Mouse (Mus musculus) B cell, adult 2 months (primary cell): ENCODE data around the gene Duox2.

Experiments used
- DNase-seq, 2 experiments: peaks; one replicate each; pipeline ENCODE4 v3.0.0; 2022

The Duox2 gene

DNA sequence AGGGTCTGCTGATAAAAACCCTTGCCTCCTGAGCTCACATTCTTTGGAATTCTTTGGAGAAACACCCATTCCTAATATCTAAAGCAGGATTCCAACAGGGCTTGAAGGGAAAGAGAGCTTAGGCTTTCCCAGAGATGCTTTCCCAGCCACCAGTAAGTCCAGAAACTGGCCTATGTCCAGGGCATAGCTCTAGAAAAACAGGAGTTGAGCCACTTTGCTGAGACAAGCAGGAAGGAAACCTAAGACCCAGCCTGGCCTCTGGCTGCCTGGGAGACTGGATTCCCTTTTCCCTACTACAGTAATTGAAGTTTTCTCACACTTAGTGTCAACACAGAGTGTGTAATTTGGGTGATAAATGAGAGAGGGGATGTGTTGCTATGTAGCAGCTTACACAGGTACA, 61.9 kb downstream of the Duox2 start:
- no peak for DNase-seq

GRCm38 (mm10) chr2:122235425-122235824, 62.8 kb downstream of the Duox2 start:
- DNase-seq, result no peak

DNA sequence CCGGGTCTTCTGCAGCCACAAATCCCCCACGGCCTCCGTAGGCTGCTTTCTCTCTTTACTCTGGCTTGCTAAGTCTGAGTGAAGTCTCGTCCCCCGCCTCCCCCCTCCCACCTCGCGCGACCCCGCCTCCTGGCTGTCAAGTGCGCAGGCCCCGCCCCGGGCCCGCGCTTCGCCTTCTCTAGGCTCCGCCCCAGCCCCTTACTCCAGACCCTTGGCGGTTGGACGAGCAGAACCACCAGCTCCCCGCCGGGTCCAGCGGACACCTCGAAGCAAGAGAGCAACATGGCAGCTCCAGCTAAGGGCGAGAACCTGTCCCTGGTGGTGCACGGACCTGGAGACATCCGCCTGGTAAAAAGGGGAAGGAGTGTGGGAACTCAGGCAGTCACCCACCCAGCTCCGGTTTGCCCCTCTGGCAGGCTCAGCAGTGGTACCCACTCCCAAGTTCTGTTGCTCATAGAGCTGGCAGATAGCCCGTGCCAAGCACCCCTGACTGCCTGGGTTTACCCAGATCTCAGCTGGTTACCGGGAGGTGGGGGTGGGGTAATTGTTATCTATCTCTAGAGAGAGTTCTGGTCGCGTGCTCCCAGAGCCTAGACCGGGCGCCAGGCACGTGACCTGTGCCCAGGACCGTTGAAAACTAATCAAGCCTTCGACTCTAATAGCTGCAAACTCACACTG, 63.5 kb downstream of the Duox2 start, which contains the start of gene Sord:
TSS of gene Sord (plus strand) at position 139 of the 678 bp plus-strand sequence.
- peak; percentile 64 to 69 for DNase-seq

- DNase-seq, result no peak
Measured at GRCm38 (mm10) chr2:122233759-122234557, 64.3 kb downstream of the Duox2 start.

DNA sequence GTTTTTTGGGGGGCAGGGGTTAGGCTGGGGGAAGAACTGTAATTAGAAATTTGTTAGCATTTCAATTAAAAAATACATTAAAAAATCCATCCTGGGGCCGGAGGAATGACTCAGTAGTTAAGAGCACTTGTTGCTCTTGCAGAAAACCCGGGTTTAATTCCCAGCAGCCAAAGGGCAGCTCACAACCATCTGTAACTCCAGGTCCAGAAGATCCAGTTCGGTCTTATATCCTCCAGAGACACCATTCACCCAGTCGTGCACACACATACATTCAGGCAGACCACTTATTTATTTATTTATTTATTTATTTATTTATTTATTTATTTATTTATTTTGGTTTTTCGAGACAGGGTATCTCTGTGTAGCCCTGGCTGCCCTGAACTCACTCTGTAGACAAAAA, 64.9 kb downstream of the Duox2 start:
- no peak for DNase-seq

DNA sequence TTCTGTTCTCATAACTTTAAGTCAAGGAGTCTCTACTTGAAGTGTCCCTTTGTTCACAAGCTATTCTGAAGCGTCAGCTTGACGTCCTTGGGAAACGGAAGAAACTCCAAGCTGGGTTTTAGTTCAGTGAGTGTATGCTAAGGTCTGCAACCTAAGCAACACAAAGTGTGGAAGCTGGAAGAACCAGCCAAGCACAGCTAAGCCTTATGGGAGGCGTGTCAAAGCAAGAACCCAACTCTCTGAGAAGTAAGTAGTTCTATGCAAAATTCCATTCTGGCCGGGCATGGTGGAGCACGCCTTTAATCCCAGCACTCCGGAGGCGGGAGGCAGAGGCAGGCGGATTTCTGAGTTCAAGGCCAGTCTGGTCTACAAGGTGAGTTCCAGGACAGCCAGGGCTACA, 66.6 kb downstream of the Duox2 start:
- DNase-seq, result no peak

DNA sequence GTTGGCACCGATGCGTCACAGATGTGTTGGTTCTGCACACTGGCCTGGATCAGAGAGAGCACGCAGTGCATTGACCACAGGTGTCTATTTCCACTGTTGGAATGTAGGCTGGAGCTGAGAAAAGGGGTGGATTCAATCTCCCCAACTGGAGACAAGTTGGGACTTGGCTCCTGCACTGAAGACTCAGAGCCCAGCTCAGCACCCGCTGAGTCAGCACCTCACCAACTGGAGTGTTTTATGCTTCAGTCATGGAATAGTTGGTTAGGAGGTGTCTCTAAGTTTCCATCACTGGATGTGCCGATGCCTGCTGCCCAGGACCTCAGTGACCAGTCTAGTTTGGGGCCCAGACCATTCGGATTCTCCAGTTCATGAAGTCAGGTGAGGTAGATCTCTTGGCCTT, 67.9 kb downstream of the Duox2 start:
- no peak for DNase-seq
